Mouse (Mus musculus) urinary bladder, adult 18-20 months (tissue): Measurements from ENCODE around the gene Dock7.
A peak's percentile ranks its signal among the peaks of the same experiment; 100 is the strongest.

Experiments
- DNase-seq, 2 experiments: peaks; one replicate each; pipeline ENCODE4 v3.0.0; 2022; ENCODE audit warnings: low spot score in 2 of 2, mixed read lengths in 2 of 2

The Dock7 gene

DNA sequence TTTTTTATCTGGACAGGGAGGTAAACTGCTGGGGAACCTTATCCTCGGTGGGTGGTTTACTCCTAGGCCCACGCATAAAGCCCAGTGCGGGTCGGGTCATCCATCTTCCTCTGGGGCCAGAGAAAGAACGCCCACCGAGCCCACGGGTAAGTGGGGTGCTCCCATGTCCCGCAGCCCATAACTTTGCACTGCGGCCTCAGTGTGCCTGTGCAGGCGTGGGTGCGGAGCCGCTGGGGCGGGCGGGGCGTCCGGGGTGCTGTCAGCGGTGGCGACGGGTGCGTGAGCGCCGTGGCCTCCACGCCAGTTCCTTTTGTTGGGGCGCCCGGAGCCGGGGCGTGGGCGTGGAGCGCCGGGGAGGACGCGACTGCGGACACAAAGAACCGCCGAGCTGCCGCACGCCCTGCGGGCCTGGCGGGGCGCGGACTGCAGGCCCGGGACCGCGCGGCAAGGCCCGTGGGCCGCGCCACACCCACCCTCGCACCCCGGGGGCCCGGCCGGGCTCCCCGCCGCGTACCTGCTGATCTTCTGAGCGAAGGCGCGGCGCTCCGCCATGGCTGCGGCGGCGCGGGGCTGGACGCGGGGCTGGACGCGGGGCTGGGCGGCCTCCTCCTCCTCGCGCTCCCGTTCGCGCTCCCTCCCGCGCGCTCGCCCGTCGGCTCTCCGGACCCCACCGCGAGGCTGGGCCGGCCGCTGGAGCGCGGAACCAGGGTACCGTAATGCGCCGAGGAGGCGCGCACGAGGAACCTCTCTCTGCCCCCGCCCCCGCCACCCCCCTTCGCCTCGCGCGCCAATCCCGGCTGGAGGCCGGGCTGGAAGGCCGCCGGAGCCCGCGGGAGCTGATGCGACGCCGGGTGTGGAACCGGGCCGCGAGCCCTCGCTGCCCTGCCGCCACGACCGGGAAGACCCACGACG lies at the start of gene Dock7:
Gene Dock7 (minus strand): TSS at position 705 of the 912 bp plus-strand sequence.
- DNase-seq = peak; percentile 74 to 78

DNA sequence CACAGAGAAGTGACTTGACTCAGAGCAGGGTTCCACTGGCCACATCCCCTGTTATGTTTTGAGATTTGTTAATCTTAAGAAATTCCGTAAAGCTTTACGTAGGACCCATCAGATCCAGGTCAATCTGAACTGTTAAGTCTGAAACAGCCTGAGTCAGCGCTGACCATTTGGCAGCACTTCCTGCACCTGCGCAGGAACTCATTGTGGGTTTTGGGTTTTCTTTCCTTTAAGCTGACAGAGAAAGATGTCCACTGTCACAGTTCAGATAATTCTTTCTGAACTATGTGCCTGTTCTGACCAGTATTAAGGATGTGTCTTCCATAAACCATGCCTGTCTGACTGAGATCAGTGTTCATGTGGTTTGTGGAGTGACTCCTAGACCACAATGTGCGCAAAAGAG lies 48.2 kb upstream of the Dock7 start:
- no peak for DNase-seq

DNA sequence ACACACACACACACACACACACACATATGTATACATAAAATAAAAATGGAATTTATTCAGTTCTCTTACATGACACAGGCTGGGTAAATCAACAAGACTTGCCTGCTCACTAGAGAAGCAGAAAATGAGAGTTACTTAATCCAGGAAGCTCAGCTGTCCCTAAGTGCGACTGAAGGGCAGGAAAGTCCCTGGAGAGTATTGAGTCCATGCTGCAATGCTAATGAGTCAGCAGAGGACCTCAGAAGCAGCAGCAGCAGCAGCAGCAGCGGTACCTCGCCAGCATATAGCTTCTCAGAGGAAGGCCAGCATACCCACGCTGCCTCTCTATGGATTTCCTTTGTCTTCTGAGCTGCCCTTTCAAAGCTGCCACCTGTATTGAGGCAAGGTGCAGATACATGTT lies 42.8 kb upstream of the Dock7 start:
- DNase-seq = peak in 1 of 2 experiments; percentile 27

DNA sequence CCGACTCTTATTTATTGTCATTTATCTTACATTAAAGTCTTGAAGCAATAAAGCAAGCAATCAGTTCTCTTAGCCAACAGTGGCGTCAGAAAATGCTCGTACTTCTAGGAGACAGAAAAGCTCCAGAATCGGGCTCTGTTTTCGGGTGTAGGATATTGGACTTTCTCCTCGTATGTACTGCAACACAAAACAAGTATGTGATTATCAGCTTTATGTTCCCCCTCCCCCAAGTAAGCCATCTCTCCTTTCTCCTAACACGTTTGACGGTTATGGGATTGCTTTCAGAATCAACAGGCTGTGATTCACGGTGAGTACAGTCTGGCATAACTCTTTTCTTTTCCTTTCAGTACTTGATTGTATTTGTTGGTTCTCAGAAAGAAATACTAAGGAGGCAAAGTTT lies 42.3 kb upstream of the Dock7 start:
- DNase-seq = no peak

DNA sequence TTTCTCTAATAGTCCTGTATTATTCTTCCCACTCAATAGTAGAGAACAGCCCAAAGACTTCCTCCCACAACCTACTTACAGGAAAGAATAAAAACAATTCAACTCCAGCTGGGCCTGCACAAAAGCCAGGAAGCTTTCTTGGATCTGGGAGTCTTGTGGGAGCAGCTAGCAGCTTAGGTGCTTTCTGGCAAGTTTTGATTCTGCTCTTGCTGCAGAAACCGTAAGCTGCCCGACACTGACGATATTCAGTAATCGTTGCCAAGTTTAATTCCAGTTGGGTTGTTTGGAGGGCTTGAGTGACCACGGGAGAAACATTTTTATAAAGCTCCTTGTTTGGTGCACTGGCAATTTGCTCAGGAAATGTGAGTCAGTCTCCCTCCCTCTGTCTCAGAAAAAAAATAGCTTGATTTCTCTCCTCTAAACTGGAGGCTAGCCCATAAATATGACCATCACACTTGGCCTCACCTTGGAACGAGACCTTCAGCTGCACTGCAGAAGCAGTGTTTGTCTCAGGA lies 40.8 kb upstream of the Dock7 start:
- peak in 1 of 2 experiments; percentile 40 for DNase-seq

DNA sequence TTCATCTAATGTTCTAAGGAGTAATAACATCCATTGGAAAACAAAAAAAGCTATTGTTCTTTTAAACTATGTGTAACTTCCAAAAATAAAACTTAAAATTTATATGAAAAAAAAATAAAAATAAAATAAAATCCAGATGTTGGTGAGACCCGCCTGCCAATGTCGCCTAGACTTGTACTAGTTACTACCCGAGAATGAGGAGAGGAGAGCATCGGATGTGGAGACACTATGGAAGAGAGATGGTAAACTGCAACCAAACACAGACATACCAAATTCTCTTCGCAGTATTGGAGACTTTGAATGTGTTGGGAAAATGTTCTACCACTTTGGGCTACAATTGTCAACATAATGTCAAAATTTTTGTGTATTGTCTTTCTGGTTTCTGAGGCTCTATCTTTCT lies 40.2 kb upstream of the Dock7 start:
- no peak for DNase-seq

DNA sequence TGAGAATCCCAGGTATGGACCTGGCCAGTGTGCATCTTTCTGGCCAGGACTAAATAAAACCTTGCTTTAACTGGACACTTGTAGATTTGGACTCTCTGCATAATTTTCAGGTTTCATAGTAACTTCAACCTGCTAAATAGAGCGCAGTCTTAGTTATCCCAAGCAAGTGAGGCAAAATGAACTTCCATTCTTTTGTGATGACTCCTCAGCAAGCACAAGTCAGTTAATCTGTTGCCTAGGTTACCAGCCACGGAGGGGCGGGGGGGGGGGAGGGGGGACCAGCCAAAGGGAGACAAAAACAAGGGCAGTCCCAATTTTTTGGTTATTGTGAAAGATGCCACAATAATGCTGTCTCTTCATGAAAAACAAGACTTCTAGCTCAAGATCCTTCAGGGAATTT lies 39.7 kb upstream of the Dock7 start:
- DNase-seq = no peak

DNA sequence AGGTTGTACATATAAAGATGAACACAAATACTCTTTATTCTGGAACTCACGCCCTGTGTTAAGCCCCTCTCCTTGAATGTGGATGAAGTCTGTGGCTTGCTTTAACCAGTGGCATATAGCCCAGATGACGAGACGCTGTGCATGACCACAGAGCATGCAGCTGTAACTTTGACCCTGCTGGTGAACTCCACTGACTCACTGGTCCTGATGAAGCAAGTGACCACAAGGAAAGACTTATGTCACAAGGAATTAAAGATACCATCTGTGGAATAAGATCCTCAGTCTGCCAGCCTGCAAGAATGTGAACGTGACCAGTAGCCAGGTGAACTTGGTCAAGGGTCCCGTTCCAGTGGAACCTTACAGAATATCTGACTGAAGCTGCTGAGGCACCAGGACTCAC lies 37.8 kb upstream of the Dock7 start:
- peak in 1 of 2 experiments; percentile 11 for DNase-seq

DNA sequence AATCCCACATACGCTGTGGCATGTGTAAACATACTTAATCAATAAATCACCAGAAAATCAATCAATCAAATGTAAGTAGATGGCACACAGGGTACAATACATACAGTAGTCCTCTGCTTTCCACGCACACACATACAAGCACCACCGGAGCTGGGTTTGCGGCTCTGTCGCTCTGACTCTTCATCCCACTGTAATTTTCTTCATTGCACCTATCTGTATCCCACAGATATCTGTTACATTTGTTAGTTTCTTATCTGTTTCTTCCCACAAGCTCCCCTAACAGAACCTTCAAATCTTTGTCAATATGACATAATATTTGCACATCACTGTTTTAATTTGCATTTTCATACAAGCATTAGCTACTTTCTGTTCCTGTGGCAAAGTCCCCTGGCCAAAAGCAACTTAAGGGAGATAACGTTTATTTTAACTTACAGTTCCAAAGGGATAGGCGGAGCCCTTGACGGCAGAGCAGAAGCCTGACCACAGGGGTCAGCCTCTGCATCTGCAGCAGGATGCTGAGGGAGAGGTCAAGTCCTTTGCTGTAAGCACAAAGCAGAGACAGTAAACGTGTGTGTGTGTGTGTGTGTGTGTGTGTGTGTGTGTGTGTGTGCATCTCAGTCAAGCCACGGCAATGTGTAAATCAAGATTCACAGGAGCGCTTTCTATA lies 36.1 kb upstream of the Dock7 start:
- DNase-seq = no peak

DNA sequence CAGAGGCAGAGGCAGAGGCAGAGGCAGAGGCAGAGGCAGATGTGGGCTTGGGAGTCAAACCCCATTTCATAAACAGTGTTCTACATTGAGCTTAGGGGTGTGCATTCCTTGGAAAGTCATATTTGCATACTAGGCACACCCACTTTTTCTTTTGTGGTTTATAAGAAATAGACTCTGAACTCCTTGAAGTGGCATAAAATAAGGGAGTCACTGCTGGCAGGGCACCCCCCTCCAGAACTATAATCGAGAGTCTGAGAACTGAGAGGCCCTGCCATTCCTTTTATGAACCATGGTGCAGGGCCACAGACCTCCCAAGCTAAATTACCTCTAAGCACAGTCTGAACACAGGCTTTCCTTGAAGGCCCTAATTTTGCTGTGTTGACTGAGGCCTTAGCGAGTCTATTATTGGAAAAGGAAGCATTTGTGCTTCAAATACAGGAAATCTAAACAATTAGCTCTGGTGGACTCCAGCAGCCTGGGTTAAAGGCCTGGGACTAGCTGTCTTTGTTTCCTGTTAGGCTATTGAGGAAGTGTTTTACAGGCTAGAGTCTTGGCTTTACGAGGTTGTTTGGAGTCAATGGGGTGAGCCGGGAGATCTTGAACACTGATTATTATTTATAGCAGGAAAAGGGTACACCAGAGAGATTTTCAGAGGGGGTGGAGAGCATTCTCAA lies 31.3 kb upstream of the Dock7 start:
- no peak for DNase-seq

DNA sequence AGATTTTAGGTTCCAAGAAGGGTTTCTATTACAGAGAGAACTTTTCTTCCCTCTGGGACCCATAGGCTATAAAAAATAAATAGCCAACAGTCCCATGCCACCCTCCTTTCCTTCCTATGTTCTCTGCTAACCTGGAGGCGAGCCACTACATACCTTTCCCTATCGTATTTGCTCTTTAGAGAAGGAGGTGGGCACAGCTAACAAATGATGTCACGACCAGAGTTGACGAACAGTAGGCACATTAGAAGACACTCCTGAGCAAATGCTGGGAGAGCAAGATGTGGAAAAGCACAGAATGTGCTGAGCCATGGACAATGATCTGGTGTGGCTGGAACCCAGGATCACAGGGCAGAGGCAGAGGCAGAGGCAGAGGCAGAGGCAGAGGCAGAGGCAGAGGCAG lies 30.7 kb upstream of the Dock7 start:
- DNase-seq = no peak

DNA sequence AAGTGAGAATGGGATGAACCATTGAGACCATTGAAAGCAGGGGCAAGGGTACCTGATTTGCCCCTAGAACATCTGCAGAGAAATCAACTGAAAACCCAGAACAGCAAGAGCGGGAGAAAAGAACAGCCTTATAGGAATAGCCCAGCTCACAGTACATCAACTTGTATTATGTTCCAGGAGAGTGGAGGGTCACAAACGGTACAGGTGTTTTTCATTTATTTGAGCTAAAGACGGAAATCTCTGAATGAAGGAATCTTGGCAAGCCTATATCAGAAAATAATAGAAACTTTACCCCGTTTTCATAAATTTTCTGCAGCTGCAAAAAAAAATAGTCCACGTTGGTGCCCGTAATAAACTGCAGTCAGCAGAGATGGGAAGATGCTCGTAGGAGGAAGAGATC lies 22.6 kb upstream of the Dock7 start:
- no peak for DNase-seq

DNA sequence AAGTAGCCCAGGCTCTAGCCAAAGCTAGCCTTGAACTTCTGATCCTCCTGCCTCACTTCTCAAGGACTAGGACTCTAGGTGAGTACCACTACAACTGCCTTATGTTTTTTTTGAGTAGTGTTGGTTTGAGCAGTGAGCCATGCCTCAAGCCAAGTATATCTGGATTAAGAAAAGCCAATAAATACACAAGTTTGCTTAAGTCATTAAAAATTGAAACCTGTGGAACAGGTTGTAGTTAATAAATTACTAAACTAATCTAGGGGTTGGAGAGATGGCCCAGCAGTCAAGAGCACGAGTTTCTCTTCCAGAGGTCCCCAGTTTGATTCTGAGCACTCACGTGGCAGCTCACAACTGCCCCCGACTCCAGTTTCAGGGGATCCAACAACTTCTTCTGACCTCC lies 20.9 kb upstream of the Dock7 start:
- DNase-seq = no peak

DNA sequence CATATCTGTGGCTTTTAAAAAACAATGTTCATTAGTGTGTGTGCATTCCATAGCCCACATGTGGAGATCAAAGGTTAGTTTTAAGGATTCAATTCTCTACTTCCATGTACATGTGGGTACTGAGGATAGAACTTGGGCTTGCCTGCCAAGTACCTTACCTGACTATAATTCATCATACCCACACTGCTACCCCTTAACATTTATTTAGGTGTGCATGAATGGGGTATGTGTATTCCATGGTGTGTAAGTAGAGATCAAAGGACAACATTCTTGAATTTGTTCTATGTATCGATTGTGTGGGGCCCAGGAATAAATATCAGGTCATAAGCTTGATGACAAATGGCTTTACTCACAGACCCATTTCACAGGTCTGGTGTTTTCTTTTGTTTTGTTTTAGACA lies 20.5 kb upstream of the Dock7 start:
- DNase-seq = no peak

DNA sequence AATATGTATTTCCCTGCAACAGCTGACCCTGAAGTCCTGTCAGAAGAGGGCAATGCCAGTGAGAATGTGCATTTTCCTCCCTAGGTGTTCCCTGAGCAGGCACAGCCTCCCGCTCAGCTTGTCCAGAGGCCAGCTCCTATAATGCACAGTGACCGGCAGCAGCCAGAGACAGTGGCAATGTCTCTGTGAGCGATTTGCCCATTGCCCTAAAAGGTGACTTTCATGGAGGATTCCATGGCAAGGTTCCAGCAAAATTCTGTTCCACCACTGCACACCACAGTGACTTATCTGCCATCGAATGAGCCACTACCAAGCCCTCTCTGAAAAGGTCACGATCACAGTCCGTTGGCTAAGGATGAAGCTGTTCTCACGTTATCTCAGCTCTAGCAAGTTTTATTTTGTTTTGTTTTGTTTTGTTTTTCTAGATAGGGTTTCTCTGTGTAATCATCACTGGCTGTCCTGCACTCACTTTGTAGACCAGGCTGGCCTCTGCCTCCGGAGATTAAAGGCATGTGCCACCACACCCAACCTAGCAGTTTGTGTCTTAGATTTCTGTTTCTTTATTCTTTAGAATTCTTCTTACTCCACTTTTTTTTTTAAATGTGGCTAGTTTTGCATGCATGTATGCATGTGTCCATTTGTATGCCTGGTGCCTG lies 17.4 kb upstream of the Dock7 start:
- DNase-seq = no peak

DNA sequence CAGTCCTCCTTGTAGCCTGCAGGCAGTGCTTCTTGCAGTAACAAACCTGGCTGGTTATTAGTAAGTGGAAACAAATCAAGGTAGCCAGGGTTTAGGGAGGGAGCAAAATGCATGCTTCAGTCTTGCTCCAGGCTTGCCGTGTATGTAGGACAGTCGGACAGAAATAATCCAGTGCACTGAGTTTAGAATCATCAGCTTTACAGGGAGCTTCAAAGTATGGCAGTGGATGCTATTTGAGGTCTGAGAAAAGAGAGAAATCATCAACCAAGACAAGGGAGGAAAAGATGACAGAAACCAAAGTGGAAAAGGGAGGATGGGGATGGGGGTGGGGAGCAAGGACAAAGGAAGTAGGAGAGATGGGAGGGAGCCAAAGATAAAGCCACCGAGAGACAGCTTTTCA lies 13.8 kb upstream of the Dock7 start:
- DNase-seq = no peak

DNA sequence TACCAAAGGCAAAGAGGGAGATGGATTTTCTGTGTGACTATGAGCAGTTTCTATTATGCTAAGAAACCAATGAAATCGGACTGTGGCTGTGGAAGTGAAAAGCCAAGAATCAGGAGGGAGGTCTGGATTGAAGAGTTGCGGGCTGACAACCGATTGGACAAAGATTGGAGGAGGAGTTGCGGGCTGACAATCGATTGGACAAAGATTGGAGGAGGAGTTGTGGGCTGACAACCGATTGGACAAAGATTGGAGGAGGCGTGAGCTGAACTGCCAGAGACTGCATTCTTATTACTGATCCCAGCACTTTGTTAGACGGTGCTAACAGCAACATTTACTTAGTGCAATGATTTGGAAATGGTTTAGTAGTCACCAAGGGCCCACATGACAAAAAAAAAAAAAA lies 12.6 kb upstream of the Dock7 start:
- no peak for DNase-seq

DNA sequence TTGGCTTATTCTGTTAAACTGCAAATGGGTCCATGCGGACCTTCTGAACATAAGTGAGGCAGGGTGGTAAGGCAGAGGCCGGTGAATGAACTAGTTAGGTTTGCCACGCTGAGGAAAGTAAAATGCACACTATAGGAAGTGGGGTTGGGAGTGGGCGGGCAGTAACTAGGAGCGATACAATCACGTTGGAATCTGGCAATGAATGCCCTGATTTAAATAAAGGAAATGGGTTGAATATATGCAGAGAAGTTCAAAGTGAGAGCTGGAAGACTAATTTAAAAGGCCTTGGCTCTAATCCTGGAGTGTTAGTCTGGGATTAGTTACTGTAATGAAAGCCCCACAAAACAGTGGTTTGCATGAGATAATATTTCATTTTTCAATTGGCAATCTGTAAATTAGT lies 12.0 kb upstream of the Dock7 start:
- no peak for DNase-seq

DNA sequence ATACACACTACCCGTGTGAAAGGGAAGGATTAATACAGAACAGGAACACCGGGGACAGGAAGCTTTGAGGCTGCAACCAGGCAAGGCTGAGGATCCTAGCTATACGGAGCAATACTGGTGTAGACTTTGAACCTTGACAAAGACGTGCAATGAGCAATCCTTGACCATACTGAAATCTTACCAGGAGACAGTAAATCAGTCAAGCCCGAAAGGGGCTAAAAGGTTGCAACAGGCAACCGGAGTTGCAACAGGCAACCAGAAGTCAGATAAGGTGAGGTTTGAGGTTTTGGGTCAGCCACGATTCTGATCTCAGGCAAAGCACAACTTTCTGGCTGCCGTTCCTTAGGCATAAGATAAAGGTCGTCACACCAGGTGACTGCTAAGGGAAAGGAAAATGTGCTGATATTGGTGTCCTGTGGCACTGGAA lies 10.5 kb upstream of the Dock7 start:
- peak in 1 of 2 experiments; percentile 48 for DNase-seq

DNA sequence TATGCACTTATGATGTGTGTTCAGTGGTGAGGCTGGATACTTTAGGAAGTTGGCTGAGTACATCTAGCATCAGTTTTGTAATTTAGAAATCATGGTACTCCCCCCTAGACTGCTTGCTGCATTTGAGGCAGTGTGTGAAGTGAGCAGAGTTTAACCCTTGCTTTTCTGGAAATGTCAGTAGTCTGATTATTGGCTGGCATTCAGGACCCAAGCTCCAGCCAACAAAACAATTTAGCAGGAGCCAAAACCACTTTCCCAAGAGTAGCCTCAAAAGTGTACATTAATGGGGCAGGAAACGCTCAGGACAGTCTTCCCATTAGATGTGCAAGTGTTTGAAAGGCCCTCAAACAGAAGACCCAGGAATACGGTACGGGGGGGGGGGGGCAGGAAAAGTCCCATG lies 2.8 kb upstream of the Dock7 start:
- DNase-seq = no peak

DNA sequence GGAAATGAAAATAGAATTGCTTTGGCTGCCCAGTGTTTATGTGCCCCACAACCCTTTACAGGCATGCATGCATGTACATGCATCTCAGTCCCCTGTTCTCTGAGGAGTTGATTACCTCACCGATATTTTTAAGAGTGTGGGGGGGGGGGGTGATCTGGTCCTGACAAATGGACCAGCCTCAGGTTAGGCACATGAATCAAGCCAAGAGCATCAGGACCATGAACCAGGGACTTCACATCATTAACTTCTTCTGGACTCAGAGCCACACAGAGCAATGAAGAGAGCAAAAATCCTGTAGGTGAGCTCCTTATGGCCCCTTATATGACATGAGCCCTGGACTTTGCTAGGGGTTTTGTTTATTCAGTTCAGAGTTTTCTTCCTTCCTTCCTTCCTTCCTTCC lies 2.1 kb upstream of the Dock7 start:
- DNase-seq = no peak

DNA sequence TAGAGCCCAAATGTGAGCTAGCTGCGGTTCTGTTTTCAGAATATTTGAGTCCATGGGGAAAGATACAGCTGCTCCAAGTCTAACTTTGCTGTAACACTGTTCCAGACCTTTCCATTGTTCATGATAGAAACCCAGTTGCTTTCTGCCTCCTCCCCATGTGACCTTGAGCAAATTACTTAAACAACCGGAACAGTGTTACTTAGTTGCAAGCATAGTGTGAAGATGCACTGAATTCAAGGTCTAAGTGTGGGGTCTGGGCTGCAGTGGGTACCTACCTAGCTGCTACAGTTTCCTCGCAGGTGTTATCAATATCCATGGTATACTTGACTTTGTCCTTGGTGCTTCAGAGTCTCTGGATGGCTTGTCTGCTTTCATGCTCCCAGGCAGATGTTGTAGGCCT lies 1.3 kb upstream of the Dock7 start:
- DNase-seq = no peak
